8 mouse cellular contexts compared by ENCODE assay signal in the genomic region with DNA sequence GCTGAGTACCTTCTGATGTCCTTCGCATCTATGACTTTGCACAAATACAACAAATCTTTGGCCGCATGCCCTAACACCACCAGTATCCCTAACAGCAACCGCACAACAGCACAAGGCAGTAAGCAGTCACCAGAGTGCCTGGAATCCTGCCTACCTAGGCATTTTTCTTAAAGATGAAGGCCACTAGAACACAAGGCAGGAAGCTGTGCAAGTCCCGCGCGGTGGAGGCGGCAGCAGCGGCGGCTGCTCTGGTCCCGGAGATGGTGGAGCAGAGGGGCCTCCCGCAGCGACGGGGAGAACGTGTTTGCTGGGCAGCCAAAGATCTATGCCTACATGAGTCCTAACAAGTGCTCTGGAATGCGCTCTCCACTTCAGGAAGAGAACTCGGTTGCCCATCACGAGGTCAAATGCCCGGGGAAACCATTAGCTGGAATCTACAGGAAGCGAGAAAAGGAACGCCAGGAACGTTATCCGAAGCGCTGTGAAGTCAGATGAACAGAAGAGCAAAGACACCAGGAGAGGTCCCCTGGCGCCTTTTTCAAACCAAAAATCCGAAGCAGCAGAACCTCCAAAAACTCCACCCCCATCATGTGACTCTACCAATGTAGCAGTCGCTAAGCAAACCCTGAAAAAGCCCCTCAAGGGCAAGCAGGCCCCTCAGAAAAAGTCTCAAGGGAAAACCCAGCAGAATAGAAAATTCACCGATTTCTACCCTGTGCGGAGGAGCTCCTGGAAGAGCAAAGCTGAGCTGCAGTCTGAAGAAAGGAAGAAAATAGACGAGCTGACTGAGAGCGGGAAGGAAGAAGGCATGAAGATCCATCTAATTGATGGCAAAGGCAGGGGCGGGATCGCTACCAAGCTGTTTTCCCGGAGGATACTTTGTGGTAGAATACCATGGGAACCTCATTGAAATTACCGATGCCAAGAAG. TPM values are rescaled to one million over a fixed set of nuclear protein-coding genes. Genes with fewer than 3 reads are reported as not detected.
DNase-seq lines count a peak whose midpoint lies in the region; ATAC-seq and TF ChIP-seq lines count a peak whose summit lies in the region.

No protein-coding gene starts in this region.

- no peaks in the 10 kb centered on the region for H3K27me3 ChIP-seq in ES-Bruce4 (ENCODE audit: control insufficient read depth, insufficient read depth, low read length, poor library complexity, severe bottlenecking)
- peaks cover 8% of the 10 kb centered on the region for H3K27me3 ChIP-seq in erythroblast, embryonic 14.5 days (ENCODE audit: control insufficient read depth)
- no peaks in the 10 kb centered on the region; the same call in 1 of the 2 replicates for H3K27me3 ChIP-seq in lung, embryonic 16.5 days (ENCODE audit: control insufficient read depth, insufficient read depth, low read depth, low read length)

- H3K9ac ChIP-seq in ES-Bruce4 (ENCODE audit: low read depth, poor library complexity, severe bottlenecking) = peak overlapping the region; percentile 30; the same call in 1 of the 2 replicates
- H3K9ac ChIP-seq in lung, embryonic 16.5 days (ENCODE audit: low read length) = peak overlapping the region; percentile 67

- peak; percentile 82 for ATAC-seq in lung, embryonic 16.5 days (ENCODE audit: low read depth)
- ATAC-seq in neutrophil, adult 5-6 weeks (ENCODE audit: extremely low read depth, insufficient number of reproducible peaks, low FRiP score, poor library complexity, severe bottlenecking) = peak; percentile 27

- no peak for TF ChIP-seq POLR2A in ES-Bruce4 (IDR thresholded peaks at IDR 0.05; ENCODE audit: insufficient read depth, low read length)
- no peak for TF ChIP-seq POLR2A in brain, embryonic 14.5 days (IDR thresholded peaks at IDR 0.05; ENCODE audit: borderline replicate concordance, extremely low read depth, insufficient read depth, insufficient read length, poor library complexity, severe bottlenecking)

- H3K27ac ChIP-seq in ES-Bruce4 (ENCODE audit: insufficient read depth, low read length) = no peak overlapping the region
- peak overlapping the region; percentile 66; the same call in 1 of the 2 replicates for H3K27ac ChIP-seq in lung, embryonic 16.5 days (ENCODE audit: low read length)

- no peaks in the 10 kb centered on the region for H3K9me3 ChIP-seq in ES-Bruce4 (replicated peaks; ENCODE audit: control insufficient read depth, insufficient read depth, low read length, poor library complexity, severe bottlenecking)
- no peaks in the 10 kb centered on the region for H3K9me3 ChIP-seq in erythroblast, embryonic 14.5 days (ENCODE audit: control insufficient read depth, low read length)
- H3K9me3 ChIP-seq in lung, embryonic 16.5 days (ENCODE audit: control insufficient read depth, low read length) = no peaks in the 10 kb centered on the region

- H3K4me3 ChIP-seq in ES-Bruce4 (ENCODE audit: low read depth, low read length) = peak overlapping the region; percentile 27
- peak overlapping the region; percentile 64 for H3K4me3 ChIP-seq in erythroblast, embryonic 14.5 days (replicated peaks)
- peak overlapping the region; percentile 51 for H3K4me3 ChIP-seq in lung, embryonic 16.5 days (ENCODE audit: low read length)

- TF ChIP-seq CTCF in ES-Bruce4 (IDR thresholded peaks at IDR 0.05; ENCODE audit: low read depth, low read length) = no peak
- no peak for TF ChIP-seq CTCF in brain, embryonic 14.5 days (IDR thresholded peaks at IDR 0.05; ENCODE audit: borderline replicate concordance, extremely low read depth, insufficient read depth, insufficient read length)

- intact Hi-C loops in heart, postnatal 14 days (cut with DNase I) = no loop called here

- no peak for TF ChIP-seq EP300 in ES-Bruce4 (IDR thresholded peaks at IDR 0.05; ENCODE audit: insufficient read depth, low read depth, low read length)

- DNase-seq in brain, embryonic 14.5 days (ENCODE audit: low read depth) = peak; percentile 62
- peak; percentile 44 to 55 for DNase-seq in heart, postnatal 14 days
- peak; percentile 11 to 37 for DNase-seq in layer of hippocampus, adult 18-20 months (ENCODE audit: low spot score in 2 of 2)
- peak; percentile 67 for DNase-seq in thymus, postnatal 25 days

- H3K4me2 ChIP-seq in lung, embryonic 16.5 days (ENCODE audit: low read depth, low read length) = peak overlapping the region; percentile 84

- H3K36me3 ChIP-seq in ES-Bruce4 (ENCODE audit: control insufficient read depth, insufficient read depth, low read length, poor library complexity, severe bottlenecking) = no peaks in the 10 kb centered on the region
- no peaks in the 10 kb centered on the region for H3K36me3 ChIP-seq in erythroblast, embryonic 14.5 days (ENCODE audit: control insufficient read depth)
- no peaks in the 10 kb centered on the region for H3K36me3 ChIP-seq in lung, embryonic 16.5 days (ENCODE audit: control insufficient read depth, insufficient read depth, low read length)

- 6% methylated on average over 34 of the region's 34 CpGs for WGBS in lung, embryonic 16.5 days

- H3K4me1 ChIP-seq in ES-Bruce4 (ENCODE audit: control insufficient read depth, insufficient read depth, low read length) = peaks cover 2% of the 10 kb centered on the region
- H3K4me1 ChIP-seq in erythroblast, embryonic 14.5 days (ENCODE audit: control insufficient read depth) = peaks cover 61% of the 10 kb centered on the region
- H3K4me1 ChIP-seq in lung, embryonic 16.5 days (replicated peaks; ENCODE audit: control insufficient read depth, insufficient read depth, low read length) = peaks cover 4% of the 10 kb centered on the region

RNA-seq across cellular contexts. Expression of gene Cd80, which starts 21.2 kb away (rescaled TPM):
- 1.3 and 1.7 TPM in 2 replicates for polyA plus RNA-seq in ES-Bruce4 (2011; ENCODE audit: insufficient read depth, insufficient read length, low read depth, missing spikeins)
- 0.32 and 0.33 TPM in 2 replicates for polyA plus RNA-seq in brain, embryonic 14.5 days (2012; rRNA removed)
- polyA plus RNA-seq in erythroblast, embryonic 14.5 days (2012) = not detected in 2 replicates
- total RNA-seq in heart, postnatal 14 days (2021) = under 1 TPM; 0.33 to 0.37 TPM
- under 1 TPM; 0.46 to 0.50 TPM for total RNA-seq in layer of hippocampus, adult 18-20 months (2021)
- 0.21 and 0.25 TPM in 2 replicates for polyA plus RNA-seq in lung, embryonic 16.5 days (2015; fragmentation: Nextera tagmentation; extraction: Ambion mirVana)
- total RNA-seq in neutrophil, adult 5-6 weeks (2017) = 16.6 and 18.4 TPM in 2 replicates

RNA-seq across cellular contexts. Expression of gene Adprh, which starts 24.1 kb away (rescaled TPM):
- 50.7 and 51.3 TPM in 2 replicates for polyA plus RNA-seq in ES-Bruce4 (2011; ENCODE audit: insufficient read depth, insufficient read length, low read depth, missing spikeins)
- 73.8 and 77.3 TPM in 2 replicates for polyA plus RNA-seq in brain, embryonic 14.5 days (2012; rRNA removed)
- 15.1 and 15.6 TPM in 2 replicates for polyA plus RNA-seq in erythroblast, embryonic 14.5 days (2012)
- 10 to 100 TPM; 26.6 to 27.7 TPM for total RNA-seq in heart, postnatal 14 days (2021)
- total RNA-seq in layer of hippocampus, adult 18-20 months (2021) = 10 to 100 TPM; 57.1 to 57.6 TPM
- polyA plus RNA-seq in lung, embryonic 16.5 days (2015; fragmentation: Nextera tagmentation; extraction: Ambion mirVana) = 77.2 and 78.2 TPM in 2 replicates
- total RNA-seq in neutrophil, adult 5-6 weeks (2017) = 26.4 and 33.0 TPM in 2 replicates

RNA-seq across cellular contexts. Expression of gene Pla1a, which starts 43.6 kb away (rescaled TPM):
- polyA plus RNA-seq in ES-Bruce4 (2011; ENCODE audit: insufficient read depth, insufficient read length, low read depth, missing spikeins) = 1.9 and 2.5 TPM in 2 replicates
- 0.25 and 0.37 TPM in 2 replicates for polyA plus RNA-seq in brain, embryonic 14.5 days (2012; rRNA removed)
- polyA plus RNA-seq in erythroblast, embryonic 14.5 days (2012) = not detected in 2 replicates
- total RNA-seq in heart, postnatal 14 days (2021) = 10 to 100 TPM; 10.4 to 13.6 TPM
- 1 to 10 TPM in 1 of 2 experiments, under 1 TPM in 1; 0.61 to 1.1 TPM for total RNA-seq in layer of hippocampus, adult 18-20 months (2021)
- 0.31 and 1.3 TPM in 2 replicates for polyA plus RNA-seq in lung, embryonic 16.5 days (2015; fragmentation: Nextera tagmentation; extraction: Ambion mirVana)
- 0.47 TPM in 1 of 2 replicates, not detected in the other for total RNA-seq in neutrophil, adult 5-6 weeks (2017)

RNA-seq across cellular contexts. Expression of gene Timmdc1, which starts 45.9 kb away (rescaled TPM):
- 46.4 and 53.9 TPM in 2 replicates for polyA plus RNA-seq in ES-Bruce4 (2011; ENCODE audit: insufficient read depth, insufficient read length, low read depth, missing spikeins)
- 18.5 and 19.1 TPM in 2 replicates for polyA plus RNA-seq in brain, embryonic 14.5 days (2012; rRNA removed)
- polyA plus RNA-seq in erythroblast, embryonic 14.5 days (2012) = 2.8 and 3.2 TPM in 2 replicates
- total RNA-seq in heart, postnatal 14 days (2021) = 10 to 100 TPM; 62.1 to 62.6 TPM
- 10 to 100 TPM; 29.1 to 29.5 TPM for total RNA-seq in layer of hippocampus, adult 18-20 months (2021)
- 26.8 and 27.7 TPM in 2 replicates for polyA plus RNA-seq in lung, embryonic 16.5 days (2015; fragmentation: Nextera tagmentation; extraction: Ambion mirVana)
- 17.3 and 18.0 TPM in 2 replicates for total RNA-seq in neutrophil, adult 5-6 weeks (2017)
